Mouse (Mus musculus): ENCODE measurements around the gene Tpp2. TPM values are rescaled to one million over a fixed set of nuclear protein-coding genes. Genes with fewer than 3 reads are reported as not detected.

Gene Tpp2
- polyA plus RNA-seq, 1 experiment: 17.2 TPM

DNA sequence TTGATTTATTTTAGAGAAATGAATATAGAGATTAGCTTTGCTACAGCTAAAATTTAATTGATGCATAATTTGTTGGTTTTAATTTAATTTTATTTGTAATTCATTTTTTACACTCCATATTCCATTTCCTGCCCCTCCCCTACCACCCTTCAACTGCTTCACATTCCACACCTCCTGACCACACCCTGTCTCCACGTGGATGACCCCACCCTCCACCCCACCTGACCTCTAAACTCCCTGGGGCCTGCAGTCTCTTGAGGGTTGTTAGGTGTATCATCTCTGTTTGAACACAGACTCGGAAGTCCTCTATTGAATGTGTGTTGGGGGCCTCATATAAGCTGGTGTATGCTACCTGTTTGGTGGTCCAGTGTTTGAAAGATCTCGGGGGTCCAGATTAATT, 37.6 kb downstream of the Tpp2 start:
- H3K4me3 ChIP-seq: no peak overlapping the region
- H3K4me2 ChIP-seq (ENCODE audit: low read depth): no peak overlapping the region
- H3ac ChIP-seq (ENCODE audit: control insufficient read depth, insufficient read length): no peak overlapping the region
- no peaks in the 10 kb centered on the region for H3K79me2 ChIP-seq (ENCODE audit: control insufficient read depth, insufficient read depth)
- no peaks in the 10 kb centered on the region for H3K27me3 ChIP-seq (ENCODE audit: control insufficient read depth, insufficient read depth, insufficient read length)
- peaks cover 65% of the 10 kb centered on the region for H3K36me3 ChIP-seq (ENCODE audit: control insufficient read depth, insufficient read depth)
- TF ChIP-seq SRF (IDR thresholded peaks at IDR 0.05; ENCODE audit: control insufficient read depth, insufficient read length, low read depth) (no peak), USF1 (IDR thresholded peaks at IDR 0.05; ENCODE audit: low read depth) (no peak), POLR2AphosphoS2 (IDR thresholded peaks at IDR 0.05; ENCODE audit: insufficient read length, low read depth) (no peak), MAX (IDR thresholded peaks at IDR 0.05; ENCODE audit: low read depth) (no peak), TCF3 (IDR thresholded peaks at IDR 0.05; ENCODE audit: insufficient read length, low read depth) (no peak), CEBPB (IDR thresholded peaks at IDR 0.05; ENCODE audit: insufficient read depth, poor library complexity, severe bottlenecking) (no peak), E2F4 (IDR thresholded peaks at IDR 0.05; ENCODE audit: insufficient read depth) (no peak), REST (IDR thresholded peaks at IDR 0.05; ENCODE audit: insufficient read depth, insufficient read length) (no peak), MYOD1 (IDR thresholded peaks at IDR 0.05; ENCODE audit: control insufficient read depth in 1 of 3, insufficient read length in 2 of 3, low read depth in 2 of 3) (no peak), TCF12 (IDR thresholded peaks at IDR 0.05; ENCODE audit: insufficient read depth, poor library complexity, severe bottlenecking) (no peak), MYOG (IDR thresholded peaks at IDR 0.05; ENCODE audit: control insufficient read depth in 1 of 3, insufficient read depth in 1 of 3, insufficient read length in 2 of 3, low read depth in 2 of 3) (no peak)

- H3K27me3 ChIP-seq (ENCODE audit: control insufficient read depth, insufficient read depth, insufficient read length): no peaks in the 10 kb centered on the region
- peaks cover 6% of the 10 kb centered on the region for H3K79me2 ChIP-seq (ENCODE audit: control insufficient read depth, insufficient read depth)
These were observed 63.6 kb downstream of the Tpp2 start for GRCm38 (mm10) chr1:43996914-43997589.

DNA sequence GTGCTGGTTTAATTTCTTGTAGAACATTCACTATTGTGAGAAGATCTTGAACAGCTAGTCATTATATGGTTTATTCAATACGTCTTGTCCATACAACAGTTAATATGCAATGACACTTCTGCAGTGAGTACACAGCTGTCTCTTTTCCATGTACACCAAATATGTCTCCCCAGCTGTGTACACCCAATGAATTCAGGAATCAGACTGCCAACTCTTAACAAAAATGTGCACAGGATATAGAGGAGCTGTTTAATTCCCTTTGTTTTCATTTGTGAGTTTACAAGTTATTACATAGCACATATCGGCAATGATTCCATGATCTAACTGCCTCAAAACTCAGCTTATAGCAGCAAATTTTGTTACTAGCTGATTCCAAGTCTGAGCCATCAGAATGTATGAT, 71.1 kb downstream of the Tpp2 start:
- Histone ChIP-seq H3K79me2 (ENCODE audit: control insufficient read depth, insufficient read depth) (no peaks in the 10 kb centered on the region), H3K4me2 (ENCODE audit: low read depth) (no peak overlapping the region), H3ac (ENCODE audit: control insufficient read depth, insufficient read length) (no peak overlapping the region), H3K4me3 (no peak overlapping the region), H3K27me3 (ENCODE audit: control insufficient read depth, insufficient read depth, insufficient read length) (no peaks in the 10 kb centered on the region), H3K36me3 (ENCODE audit: control insufficient read depth, insufficient read depth) (peaks cover 57% of the 10 kb centered on the region)
- no peak for TF ChIP-seq MYOG (IDR thresholded peaks at IDR 0.05; ENCODE audit: control insufficient read depth in 1 of 3, insufficient read depth in 1 of 3, insufficient read length in 2 of 3, low read depth in 2 of 3)
- TF ChIP-seq MAX (IDR thresholded peaks at IDR 0.05; ENCODE audit: low read depth): no peak
- no peak for TF ChIP-seq REST (IDR thresholded peaks at IDR 0.05; ENCODE audit: insufficient read depth, insufficient read length)
- no peak for TF ChIP-seq E2F4 (IDR thresholded peaks at IDR 0.05; ENCODE audit: insufficient read depth)
- no peak for TF ChIP-seq MYOD1 (IDR thresholded peaks at IDR 0.05; ENCODE audit: control insufficient read depth in 1 of 3, insufficient read length in 2 of 3, low read depth in 2 of 3)
- TF ChIP-seq POLR2A (IDR thresholded peaks at IDR 0.05; ENCODE audit: insufficient read length, low read depth): no peak
- no peak for TF ChIP-seq USF1 (IDR thresholded peaks at IDR 0.05; ENCODE audit: low read depth)
- TF ChIP-seq POLR2AphosphoS2 (IDR thresholded peaks at IDR 0.05; ENCODE audit: insufficient read length, low read depth): no peak
- TF ChIP-seq TCF3 (IDR thresholded peaks at IDR 0.05; ENCODE audit: insufficient read length, low read depth): no peak
- no peak for TF ChIP-seq CEBPB (IDR thresholded peaks at IDR 0.05; ENCODE audit: insufficient read depth, poor library complexity, severe bottlenecking)
- no peak for TF ChIP-seq SRF (IDR thresholded peaks at IDR 0.05; ENCODE audit: control insufficient read depth, insufficient read length, low read depth)

More at GRCm38 (mm10) chr1:43996914-43997589, 63.6 kb downstream of the Tpp2 start:
- Histone ChIP-seq H3K36me3 (ENCODE audit: control insufficient read depth, insufficient read depth) (peaks cover 65% of the 10 kb centered on the region), H3K4me3 (no peak overlapping the region), H3K4me2 (ENCODE audit: low read depth) (no peak overlapping the region), H3ac (ENCODE audit: control insufficient read depth, insufficient read length) (no peak overlapping the region)
- TF ChIP-seq SRF (IDR thresholded peaks at IDR 0.05; ENCODE audit: control insufficient read depth, insufficient read length, low read depth): no peak
- TF ChIP-seq POLR2AphosphoS2 (IDR thresholded peaks at IDR 0.05; ENCODE audit: insufficient read length, low read depth): no peak
- no peak for TF ChIP-seq MYOG (IDR thresholded peaks at IDR 0.05; ENCODE audit: control insufficient read depth in 1 of 3, insufficient read depth in 1 of 3, insufficient read length in 2 of 3, low read depth in 2 of 3)
- TF ChIP-seq MAX (IDR thresholded peaks at IDR 0.05; ENCODE audit: low read depth): no peak
- TF ChIP-seq TCF12 (IDR thresholded peaks at IDR 0.05; ENCODE audit: insufficient read depth, poor library complexity, severe bottlenecking): no peak
- TF ChIP-seq REST (IDR thresholded peaks at IDR 0.05; ENCODE audit: insufficient read depth, insufficient read length): no peak
- TF ChIP-seq MYOD1 (IDR thresholded peaks at IDR 0.05; ENCODE audit: control insufficient read depth in 1 of 3, insufficient read length in 2 of 3, low read depth in 2 of 3): no peak
- no peak for TF ChIP-seq CEBPB (IDR thresholded peaks at IDR 0.05; ENCODE audit: insufficient read depth, poor library complexity, severe bottlenecking)
- TF ChIP-seq POLR2A (IDR thresholded peaks at IDR 0.05; ENCODE audit: insufficient read length, low read depth): no peak
- no peak for TF ChIP-seq TCF3 (IDR thresholded peaks at IDR 0.05; ENCODE audit: insufficient read length, low read depth)
- no peak for TF ChIP-seq USF1 (IDR thresholded peaks at IDR 0.05; ENCODE audit: low read depth)
- TF ChIP-seq E2F4 (IDR thresholded peaks at IDR 0.05; ENCODE audit: insufficient read depth): no peak

- Histone ChIP-seq H3K27me3 (ENCODE audit: control insufficient read depth, insufficient read depth, insufficient read length) (no peaks in the 10 kb centered on the region), H3K79me2 (ENCODE audit: control insufficient read depth, insufficient read depth) (no peaks in the 10 kb centered on the region), H3K4me2 (ENCODE audit: low read depth) (no peak overlapping the region), H3K36me3 (ENCODE audit: control insufficient read depth, insufficient read depth) (no peaks in the 10 kb centered on the region), H3K4me3 (no peak overlapping the region), H3ac (ENCODE audit: control insufficient read depth, insufficient read length) (no peak overlapping the region)
- no peak for TF ChIP-seq POLR2A (IDR thresholded peaks at IDR 0.05; ENCODE audit: insufficient read length, low read depth)
- TF ChIP-seq REST (IDR thresholded peaks at IDR 0.05; ENCODE audit: insufficient read depth, insufficient read length): no peak
- TF ChIP-seq CEBPB (IDR thresholded peaks at IDR 0.05; ENCODE audit: insufficient read depth, poor library complexity, severe bottlenecking): no peak
- TF ChIP-seq POLR2AphosphoS2 (IDR thresholded peaks at IDR 0.05; ENCODE audit: insufficient read length, low read depth): no peak
- no peak for TF ChIP-seq MAX (IDR thresholded peaks at IDR 0.05; ENCODE audit: low read depth)
- no peak for TF ChIP-seq USF1 (IDR thresholded peaks at IDR 0.05; ENCODE audit: low read depth)
- no peak for TF ChIP-seq MYOG (IDR thresholded peaks at IDR 0.05; ENCODE audit: control insufficient read depth in 1 of 3, insufficient read depth in 1 of 3, insufficient read length in 2 of 3, low read depth in 2 of 3)
- TF ChIP-seq TCF12 (IDR thresholded peaks at IDR 0.05; ENCODE audit: insufficient read depth, poor library complexity, severe bottlenecking): no peak
- TF ChIP-seq MYOD1 (IDR thresholded peaks at IDR 0.05; ENCODE audit: control insufficient read depth in 1 of 3, insufficient read length in 2 of 3, low read depth in 2 of 3): no peak
- no peak for TF ChIP-seq E2F4 (IDR thresholded peaks at IDR 0.05; ENCODE audit: insufficient read depth)
- TF ChIP-seq TCF3 (IDR thresholded peaks at IDR 0.05; ENCODE audit: insufficient read length, low read depth): no peak
- TF ChIP-seq SRF (IDR thresholded peaks at IDR 0.05; ENCODE audit: control insufficient read depth, insufficient read length, low read depth): no peak
These were observed 82.1 kb downstream of the Tpp2 start for GRCm38 (mm10) chr1:44015556-44015955.

Data from myocyte (in vitro differentiated cells).